Mouse (Mus musculus): ENCODE results near the gene S1pr5.
"Not testable (repeated sequence)": the region's sequence is repeated elsewhere in the genome, so short reads cannot be mapped to it uniquely, and the experiment has no call there.

S1pr5 gene

GRCm38 (mm10) chr9:21265611-21266010 lies 17.4 kb upstream of the S1pr5 start:
- peak; percentile 72 for DNase-seq

GRCm38 (mm10) chr9:21265000-21265561 lies 16.8 kb upstream of the S1pr5 start, which contains the start of gene Atg4d:
Gene Atg4d, plus strand, starts transcription at chr9:21265293.
- peak; percentile 100 for DNase-seq

DNA sequence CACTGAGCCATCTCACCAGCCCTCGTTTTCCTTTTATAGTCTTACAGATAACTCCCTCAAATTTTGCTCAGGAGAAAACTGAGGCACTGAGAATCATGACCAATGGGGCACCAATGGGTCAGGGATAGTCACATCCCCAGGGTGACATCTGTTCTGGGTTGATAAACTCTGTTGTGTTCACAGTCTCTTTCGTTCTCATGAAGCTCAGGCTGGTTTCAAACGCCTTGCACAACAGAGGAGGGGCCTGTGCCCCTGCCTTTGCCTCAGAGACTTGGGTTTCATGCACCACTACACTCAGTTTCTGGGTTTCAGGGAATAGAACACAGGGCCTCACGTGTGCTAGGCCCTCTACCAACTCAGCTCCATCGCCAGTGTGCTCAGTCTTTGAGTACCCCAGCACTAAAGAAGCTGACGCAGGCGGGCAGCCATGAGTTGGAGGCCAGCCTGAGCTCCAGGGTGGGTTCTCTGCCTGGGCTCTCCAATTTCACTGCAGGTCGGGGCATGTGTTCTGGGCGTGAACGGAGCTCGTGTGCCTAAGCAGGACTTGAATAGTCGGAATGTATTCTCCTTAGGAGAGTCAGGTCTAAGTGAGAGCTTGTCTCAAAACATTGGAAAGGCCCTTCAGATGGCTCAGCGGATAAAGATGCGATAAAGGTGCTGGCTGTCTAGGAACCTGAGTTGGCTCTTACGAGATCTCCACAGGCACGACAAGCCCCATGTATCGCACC lies 16.2 kb upstream of the S1pr5 start:
- DNase-seq = peak; percentile 57

DNA sequence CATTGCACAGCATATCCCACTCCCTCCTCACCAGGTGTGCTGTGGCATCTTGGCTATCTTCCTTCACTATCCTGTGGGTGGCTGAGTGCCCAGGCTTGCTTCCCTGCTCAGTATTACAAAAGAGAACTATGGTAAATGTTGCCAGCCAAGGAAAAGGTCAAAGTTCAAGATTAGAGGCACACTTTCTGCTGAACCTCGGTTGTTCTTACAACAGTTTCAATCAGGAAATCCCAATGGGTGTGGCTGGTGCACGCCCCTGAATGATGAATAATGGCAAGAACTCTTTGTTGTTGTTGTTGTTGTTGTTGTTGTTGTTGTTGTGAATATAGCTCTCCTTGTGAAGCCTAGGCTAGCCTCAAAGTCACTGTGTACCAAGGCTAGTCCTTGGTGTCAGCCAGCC lies 13.6 kb upstream of the S1pr5 start:
- no peak for DNase-seq

DNA sequence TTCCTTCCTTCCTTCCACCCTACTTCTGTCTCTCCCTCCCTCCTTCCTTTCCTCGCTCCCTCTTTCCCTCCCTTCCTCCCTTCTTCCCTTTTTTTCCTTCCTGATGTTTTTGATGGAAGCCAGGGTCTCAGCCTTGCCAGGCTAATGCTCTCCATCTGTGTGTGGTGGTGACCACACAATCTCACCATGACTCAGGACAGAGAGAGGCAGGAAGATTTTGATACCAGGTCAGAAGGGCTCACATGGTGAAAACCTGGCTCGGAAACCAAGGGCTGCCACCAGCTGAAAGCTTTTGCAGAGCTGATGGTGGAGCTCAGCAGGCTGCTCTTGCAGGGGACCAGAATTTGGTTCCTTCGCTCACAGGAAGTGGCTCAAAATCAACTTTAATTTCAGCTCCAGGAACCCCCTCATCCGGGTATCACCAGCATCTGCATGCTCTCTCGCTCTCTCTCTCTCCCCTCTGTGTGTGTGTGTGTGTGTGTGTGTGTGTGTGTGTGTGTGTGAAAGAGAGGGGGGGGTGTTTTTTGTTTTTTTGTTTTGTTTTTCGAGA lies 12.3 kb upstream of the S1pr5 start:
- no peak for DNase-seq

DNA sequence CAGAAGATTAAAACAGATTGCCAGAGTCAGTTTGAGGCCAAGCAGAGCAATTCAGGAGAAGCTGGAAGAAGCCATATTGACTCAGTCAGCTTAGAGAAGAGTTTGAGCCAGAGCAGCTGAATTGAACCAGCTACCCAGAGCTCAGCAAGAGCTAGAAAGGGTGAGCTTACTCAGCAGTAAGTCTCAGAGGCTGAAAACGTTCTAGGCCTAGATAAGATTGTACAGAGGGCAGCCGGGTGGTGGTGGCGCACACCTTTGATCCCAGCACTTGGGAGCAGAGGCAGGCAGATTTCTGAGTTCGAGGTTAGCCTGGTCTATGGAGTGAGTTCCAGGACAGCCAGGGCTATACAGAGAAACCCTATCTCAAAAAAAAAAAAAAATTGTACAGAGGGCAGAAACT lies 8.1 kb upstream of the S1pr5 start:
- not testable (repeated sequence) for DNase-seq

- DNase-seq = no peak
Observed at GRCm38 (mm10) chr9:21254690-21255089, 6.4 kb upstream of the S1pr5 start.

DNA sequence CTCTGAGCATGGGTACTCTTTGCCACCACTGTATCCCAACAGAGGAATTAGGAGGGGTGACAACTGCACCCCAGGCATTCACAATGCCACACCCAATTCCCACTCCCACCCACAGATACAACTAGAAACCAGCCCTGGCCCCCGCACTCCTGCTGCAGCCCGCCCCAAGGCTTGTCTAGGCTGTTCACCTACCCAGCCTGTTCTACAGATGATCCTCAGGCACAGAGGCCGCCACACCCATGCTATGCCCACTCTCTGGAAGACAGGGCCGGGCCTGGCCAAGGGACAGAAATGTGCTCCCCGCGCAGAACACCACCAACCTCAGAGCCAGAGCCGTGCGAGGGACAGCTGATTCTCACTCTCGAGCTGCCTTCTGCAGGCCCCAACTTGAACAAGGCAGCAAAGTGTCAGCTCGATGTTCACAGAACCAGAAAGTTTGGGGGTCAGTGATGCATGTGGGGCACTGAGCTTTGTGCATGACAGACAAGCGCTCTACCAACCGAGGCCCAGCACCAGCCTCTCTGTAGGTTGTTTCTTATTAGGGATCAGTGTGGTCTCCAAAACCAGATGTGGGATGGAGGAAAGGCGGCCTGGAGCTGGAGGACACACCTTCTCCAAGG lies 3.0 kb upstream of the S1pr5 start:
- DNase-seq = no peak

DNA sequence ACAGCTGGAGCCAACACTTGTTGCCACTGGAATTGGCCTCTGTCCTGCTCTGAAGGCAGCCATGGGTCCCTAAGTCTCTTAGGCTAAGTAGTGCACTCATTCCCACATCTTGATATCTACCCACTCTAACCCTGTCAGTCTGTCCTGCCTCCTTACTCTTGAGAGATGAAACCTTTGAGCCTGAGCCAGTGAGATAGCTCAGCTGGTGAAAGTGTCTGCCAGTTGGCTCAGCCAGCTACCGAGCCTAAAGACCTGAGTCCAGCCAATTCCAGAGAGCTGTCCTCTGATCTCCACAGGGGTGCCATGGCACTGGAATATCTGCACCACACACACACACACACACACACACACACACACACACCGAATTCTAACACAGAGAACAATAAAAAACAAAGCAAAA lies 2.3 kb upstream of the S1pr5 start:
- DNase-seq = no peak

- no peak for DNase-seq
Observed at GRCm38 (mm10) chr9:21249629-21250508, 1.6 kb upstream of the S1pr5 start.

DNA sequence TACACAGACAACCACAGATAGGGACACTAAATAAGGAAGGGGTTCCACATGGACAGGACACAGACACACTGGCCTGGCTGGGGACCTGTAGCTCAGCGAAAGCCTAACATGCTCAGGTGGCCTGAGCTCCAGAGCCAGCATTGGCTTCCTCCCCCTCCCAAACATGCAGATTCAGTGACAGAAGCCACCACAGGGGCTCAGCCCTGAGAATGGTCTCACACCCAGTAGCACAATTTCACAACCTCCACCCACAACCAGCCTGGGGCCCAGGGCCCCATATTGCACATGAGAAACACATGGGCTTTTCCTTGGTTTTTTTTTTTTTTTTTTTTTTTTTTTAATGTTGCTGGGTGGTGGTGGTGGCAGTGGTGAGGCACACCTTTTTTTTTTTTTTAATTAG lies 1.9 kb downstream of the S1pr5 start:
- DNase-seq = no peak

GRCm38 (mm10) chr9:21245113-21245487 lies 3.1 kb downstream of the S1pr5 start:
- DNase-seq = no peak

DNA sequence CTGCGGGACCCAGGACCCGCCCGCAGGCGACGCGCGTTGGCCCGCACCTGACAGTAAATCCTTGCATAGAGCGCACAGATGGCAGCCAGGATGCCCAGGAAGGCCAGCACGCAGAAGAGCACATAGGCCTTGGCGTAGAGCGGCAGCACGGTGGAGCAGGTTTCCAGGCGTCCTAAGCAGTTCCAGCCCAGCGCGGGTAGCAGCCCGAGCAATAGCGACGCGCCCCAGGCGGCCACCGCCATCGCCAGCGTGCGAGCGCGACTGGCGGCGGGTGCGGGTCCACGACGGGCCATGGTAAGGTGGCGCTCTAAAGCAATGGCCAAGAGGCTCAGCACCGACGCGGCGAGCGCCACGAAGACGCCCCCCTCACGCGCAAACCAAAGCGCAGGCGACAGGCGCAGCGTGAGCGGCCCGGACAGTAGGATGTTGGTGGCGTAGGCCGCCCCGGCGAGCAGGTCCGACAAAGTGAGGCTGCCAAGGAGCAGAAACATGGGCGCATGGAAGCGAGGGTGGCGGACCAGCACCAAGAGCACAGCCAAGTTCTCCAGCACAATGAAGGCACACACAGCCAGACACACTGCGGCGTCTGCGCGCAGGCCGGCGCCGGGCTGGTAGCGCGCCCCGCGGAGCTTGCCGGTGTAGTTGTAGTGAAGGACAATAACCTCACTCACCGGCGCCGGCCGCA lies 3.7 kb downstream of the S1pr5 start:
- DNase-seq = peak; percentile 82

GRCm38 (mm10) chr9:21243826-21244427 lies 4.3 kb downstream of the S1pr5 start:
- DNase-seq = peak; percentile 92

GRCm38 (mm10) chr9:21241343-21241742 lies 6.9 kb downstream of the S1pr5 start:
- peak; percentile 78 for DNase-seq

DNA sequence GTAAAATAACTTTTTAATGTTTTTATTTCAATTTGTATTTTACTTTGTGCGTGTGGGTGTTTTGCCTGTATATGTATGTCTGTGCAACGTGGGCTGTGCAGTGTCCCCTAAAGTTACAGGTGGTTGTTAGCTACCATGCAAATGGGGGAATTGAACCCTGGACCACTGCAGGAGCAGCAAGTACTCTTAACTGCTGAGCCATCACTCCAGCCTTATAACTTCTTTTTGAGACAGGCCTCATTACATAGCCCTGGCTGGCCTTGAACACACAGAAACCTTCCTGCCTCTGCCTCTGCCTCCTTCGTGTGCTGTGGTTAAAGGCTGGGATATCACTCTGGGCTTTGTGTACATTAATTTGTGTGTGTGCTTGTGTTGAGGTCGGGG lies 8.8 kb downstream of the S1pr5 start:
- no peak for DNase-seq

DNA sequence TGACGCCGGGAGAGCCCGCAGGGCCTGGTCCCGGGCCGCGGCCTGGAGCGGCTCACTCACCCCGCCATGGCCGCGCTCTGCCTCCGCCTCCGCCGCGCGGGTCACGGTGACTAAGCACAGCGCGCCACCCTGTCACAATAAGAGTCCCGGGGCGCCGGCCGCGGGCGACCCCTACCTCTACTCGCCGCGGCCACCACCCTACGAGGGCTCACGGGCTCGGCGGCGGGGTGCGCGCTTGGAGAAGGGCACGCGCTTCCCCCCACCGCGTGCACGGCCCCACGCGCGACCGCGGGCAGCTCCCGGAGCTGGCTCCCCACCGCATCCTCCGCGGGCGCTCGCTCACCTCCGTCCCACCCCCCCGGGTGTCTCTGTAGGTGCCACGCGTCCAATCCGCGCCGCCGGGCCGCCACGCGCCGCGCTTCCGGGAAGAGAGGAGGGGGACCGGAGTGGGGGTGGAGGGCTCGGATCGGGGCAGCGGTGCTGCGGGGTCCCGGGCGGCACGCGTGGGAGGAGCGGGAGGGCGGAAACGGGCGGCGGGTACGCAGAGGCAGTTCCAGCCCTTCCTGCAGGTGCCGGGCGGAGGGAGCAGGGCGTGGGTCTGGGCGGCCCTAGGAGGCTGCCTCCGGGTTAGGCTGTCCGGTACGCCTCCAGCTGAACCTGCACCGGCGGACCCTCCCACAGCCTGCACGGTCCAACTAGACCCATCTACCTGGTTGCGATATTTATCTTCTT lies 9.3 kb downstream of the S1pr5 start, which contains the start of gene Keap1:
TSS of gene Keap1 (minus strand) at position 629 of the 732 bp plus-strand sequence.
- DNase-seq = peak; percentile 82

GRCm38 (mm10) chr9:21238004-21238732 lies 10.1 kb downstream of the S1pr5 start:
- DNase-seq = no peak

DNA sequence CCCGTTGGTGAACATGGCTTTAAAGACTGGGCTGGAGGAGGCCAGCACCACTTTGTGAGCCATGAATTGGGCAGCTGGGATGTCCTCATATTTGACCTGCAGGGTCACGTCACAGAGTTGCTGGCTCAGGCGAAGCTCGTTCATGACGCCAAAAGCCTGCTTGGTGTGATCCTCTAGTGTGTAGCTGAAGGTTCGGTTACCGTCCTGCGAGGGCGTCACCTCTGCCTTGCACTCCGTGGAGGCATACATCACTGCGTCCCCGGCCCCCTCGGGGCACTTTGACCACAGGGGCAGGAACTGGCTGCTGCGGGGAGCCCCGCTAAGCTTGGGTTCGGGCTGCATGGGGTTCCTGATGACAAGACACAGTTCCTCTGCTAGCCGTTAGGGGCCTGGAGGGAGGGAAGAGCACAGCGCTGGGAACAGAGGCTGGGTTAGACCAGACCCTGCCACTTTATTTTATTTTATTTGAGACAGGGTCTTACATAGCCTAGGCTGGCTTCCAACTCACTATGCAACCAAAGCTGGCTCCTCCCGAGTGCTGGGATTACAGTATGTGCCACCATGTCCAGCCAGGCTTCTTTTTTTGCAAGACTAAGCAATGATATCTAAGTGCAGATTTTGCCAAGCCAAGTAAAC lies 10.8 kb downstream of the S1pr5 start:
- peak; percentile 68 for DNase-seq

DNA sequence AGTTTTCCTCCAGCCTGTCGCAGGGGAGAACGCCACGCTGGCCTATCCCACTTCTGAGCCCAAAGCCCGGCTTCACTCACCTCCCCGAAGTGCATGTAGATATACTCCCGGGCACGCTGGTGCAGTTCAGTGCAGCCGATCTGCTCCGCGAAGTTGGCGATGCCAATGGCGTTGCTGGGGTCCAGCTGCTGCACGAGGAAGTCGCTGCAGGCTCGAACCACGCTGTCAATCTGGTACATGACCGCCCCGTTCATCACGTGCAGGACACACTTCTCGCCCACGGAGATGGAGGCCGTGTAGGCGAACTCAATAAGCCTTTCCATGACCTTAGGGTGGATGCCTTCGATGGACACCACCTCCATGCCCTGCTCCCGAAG lies 11.3 kb downstream of the S1pr5 start:
- no peak for DNase-seq
